Mouse (Mus musculus) spleen, postnatal 0 days (tissue): ENCODE results near the gene Mogs. TPM values are rescaled to one million over a fixed set of nuclear protein-coding genes. Genes with fewer than 3 reads are reported as not detected.

Source experiments
- microRNA counts: library from miRNA; unstranded; fragments of <30 nt; microRNA quantifications from one replicate; lab custom pipeline; 2015
- polyA plus RNA-seq: library from polyadenylated mRNA; unstranded; fragments of >200 nt; fragmentation: Nextera tagmentation; extraction: Ambion mirVana; gene quantifications from 2 replicates; pipeline ENCODE4 v1.2.1, GENCODE M21; 2015

Gene Mogs
- 32.6 and 33.7 TPM in 2 replicates for polyA plus RNA-seq

DNA sequence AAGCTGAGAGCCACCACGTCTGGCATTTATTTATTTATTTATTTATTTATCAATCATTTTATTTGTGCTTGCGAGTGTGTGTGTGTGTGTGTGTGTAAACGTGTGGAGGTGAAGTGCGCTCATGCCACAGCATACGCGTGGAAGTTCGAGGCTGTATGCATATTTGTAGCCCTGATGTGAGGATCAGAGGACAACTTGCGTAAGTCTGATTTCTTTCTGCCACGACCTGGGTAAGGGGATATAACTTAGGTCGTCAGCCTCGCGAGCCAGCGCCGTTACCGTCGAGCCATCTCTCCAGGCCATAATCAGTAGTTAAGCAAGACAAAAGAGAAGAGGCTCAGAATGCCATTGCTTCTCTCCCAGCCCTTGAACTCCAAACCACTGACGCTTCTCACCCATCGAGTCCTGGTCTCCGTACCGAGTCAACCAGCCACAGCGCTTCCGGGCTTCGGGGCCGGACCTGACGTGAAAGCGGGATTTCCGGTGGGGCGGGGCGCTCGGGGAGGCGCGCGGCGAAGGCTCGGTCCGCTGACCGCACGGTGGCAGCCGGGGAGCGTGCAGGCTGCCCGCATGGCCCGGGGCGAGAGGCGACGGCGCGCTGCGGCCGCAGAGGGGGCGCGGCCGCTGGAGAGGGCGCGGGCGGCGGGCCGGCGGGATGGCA is at the start of gene Mogs:
Gene Mogs, plus strand, starts transcription at position 486 of the 661 bp plus-strand sequence.

DNA sequence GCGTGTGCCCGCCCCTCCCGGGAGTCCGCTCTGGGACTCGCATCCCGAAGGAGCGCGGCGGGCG is 45.2 kb upstream of the Mogs start, which contains the start of gene Tlx2:
Gene Tlx2, minus strand, starts transcription at position 47 of the 64 bp plus-strand sequence.

DNA sequence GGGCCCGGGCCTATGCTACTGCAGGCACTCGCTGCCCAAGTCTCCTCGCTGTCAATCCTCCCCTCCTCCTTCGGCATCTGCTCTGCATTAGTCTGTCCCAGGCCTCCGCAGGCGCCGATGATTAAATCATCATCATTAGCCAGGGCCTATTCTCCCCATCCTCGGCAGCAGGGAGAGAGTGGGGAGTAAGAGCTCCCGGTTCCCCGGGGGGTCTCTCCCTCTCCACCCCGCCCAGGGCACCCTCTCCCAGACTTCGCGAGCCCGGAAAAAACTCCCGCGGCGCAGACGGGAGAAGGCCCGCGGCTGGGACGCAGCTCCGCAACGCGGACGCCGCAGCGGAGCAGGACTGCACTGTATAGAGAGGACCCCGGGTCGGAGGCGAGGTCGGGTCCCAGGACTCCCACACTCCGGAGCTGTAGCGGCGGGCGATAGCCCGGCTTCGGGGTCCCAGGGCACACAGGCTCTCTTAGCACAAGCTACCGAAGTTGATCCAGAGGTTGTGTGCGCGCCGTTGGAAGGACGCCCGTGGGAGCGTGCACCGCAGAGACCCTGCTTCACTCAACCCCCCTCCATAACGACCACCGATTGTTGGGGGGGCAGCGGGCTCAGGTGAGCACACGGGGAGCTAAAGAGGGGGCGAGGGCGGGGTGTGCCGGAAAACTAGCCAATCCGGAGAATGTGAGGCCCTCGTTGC is 37.5 kb upstream of the Mogs start, which contains the start of gene Pcgf1:
Gene Pcgf1, plus strand, starts transcription at position 240 of the 694 bp plus-strand sequence.

GRCm38 (mm10) chr6:83086121-83087035 is 28.9 kb upstream of the Mogs start, which contains the start of gene Lbx2:
TSS of gene Lbx2 (plus strand) at chr6:83086367.

DNA sequence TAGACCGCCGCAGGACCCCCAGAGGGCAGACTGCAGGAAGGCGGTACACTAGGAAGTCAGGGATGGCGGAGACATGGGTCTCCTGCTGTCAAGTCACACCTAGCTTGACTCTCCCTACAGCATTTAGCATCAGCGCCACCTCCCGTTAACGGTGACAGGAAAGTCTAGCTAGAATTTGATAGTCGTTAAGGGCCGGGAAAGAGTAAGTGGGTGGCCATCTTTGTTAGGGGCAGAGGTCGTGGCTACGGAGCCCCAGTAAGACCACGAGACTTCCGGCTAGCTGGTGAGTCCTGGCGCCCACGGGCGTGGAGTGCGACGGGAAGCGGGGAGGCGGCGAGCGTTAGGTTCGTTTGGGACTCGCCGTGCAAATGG is 14.0 kb upstream of the Mogs start, which contains the start of the genes Ccdc142 and Gm42688:
Gene Ccdc142, plus strand, starts transcription at position 286 of the 372 bp plus-strand sequence.
Gene Gm42688, plus strand, starts transcription at position 302 of the 372 bp plus-strand sequence.

GRCm38 (mm10) chr6:83108762-83109668 is 6.3 kb upstream of the Mogs start, which contains the start of gene Mrpl53:
TSS of gene Mrpl53 (plus strand) at chr6:83109040.

GRCm38 (mm10) chr6:83120930-83121862 is 5.9 kb downstream of the Mogs start, which contains the start of gene Wbp1:
TSS of gene Wbp1 (minus strand) at chr6:83121559.

DNA sequence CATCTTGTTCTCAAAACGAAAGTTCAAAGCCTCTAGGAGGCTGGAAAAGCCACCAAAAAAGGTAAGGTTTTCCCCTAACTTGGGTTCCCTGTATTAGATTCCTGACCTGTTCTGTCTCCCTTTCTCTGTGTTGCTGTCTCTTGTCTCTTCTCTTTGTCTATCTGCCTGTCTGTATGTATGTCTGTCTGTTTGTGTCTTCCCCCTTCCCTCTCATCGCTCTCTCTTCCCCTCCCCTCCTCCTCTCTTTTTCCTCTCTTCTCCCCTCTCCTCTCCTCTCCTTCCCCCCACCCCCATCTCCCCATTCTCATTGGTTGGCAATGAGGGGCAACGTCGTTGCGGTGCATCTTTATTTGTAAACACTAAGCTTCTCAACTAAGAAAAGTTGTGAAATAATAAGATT is 10.0 kb downstream of the Mogs start, which contains the start of gene Ino80b:
Gene Ino80b, minus strand, starts transcription at position 101 of the 400 bp plus-strand sequence.

DNA sequence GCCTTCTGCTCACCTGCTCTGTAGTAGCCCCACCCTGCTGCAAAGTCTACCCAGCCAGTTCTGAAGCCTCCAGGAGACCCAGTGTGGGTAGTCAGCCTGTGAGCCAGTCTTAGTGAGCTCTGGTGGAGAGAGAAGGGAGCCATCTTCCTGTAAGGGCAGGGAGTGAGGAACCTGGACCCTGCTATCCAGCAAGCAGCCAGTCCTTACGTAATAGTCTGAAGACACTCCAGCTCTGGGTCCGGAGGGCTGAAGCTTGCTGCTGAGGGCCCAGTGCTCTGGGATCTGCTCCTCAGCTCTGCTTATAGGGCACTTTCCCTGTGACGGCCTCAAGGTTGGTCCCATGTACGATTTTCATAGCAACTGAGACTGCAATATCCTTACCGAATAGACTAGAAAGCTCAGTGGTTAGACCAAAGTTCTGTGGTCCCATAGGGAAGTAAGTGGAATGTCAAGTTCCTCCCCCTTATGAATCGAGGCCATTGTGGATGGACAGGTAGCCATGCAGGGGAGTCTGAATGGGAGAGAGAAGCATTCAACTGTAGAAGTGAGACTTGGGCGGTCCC is 19.7 kb downstream of the Mogs start, which contains the start of gene Rtkn:
Gene Rtkn, plus strand, starts transcription at position 513 of the 563 bp plus-strand sequence.

DNA sequence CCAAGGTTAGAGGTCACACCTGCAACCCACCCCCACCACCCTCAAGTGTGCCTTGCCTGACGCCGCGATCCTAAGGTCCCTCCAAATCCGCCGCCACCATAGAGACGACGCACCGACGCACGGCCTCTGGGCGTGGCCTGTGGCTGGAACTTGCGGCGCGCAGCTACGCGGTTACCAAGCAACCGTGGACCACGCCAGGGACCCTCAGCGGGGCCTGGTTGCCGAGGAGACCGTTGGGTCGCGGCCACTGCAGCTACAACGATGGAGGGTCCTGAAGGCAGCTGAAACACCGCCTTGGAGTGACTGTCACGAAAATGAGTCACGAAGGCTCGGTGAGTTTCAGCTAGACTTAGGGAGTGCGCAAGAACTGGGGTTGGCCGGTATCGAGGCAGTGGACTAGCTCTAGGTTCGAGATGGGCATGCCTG is 41.0 kb downstream of the Mogs start, which contains the start of the genes Wdr54 and 1700003E16Rik:
Gene Wdr54, minus strand, starts transcription at position 139 of the 426 bp plus-strand sequence.
Gene 1700003E16Rik, plus strand, starts transcription at position 146 of the 426 bp plus-strand sequence.

GRCm38 (mm10) chr6:83165607-83166242 is 50.4 kb downstream of the Mogs start, which contains the start of gene Dctn1:
TSS of gene Dctn1 (plus strand) at chr6:83165920.

MicroRNAs within 50 kb of the gene (microRNA counts, 519-probe panel; counts per million panel counts)
- 88.3 counts per million for microRNA mmu-miR-3470a+mmu-miR-3470b (lab: Ali Mortazavi, UCI)

Other genes starting within 250 kb of the Mogs start
- gene Sema4f, start 175.7 kb upstream of the Mogs start, polyA plus RNA-seq: 0.36 and 0.43 TPM in 2 replicates
- gene M1ap, start 168.6 kb upstream of the Mogs start, polyA plus RNA-seq: 15.5 and 16.1 TPM in 2 replicates
- gene Dok1, start 82.0 kb upstream of the Mogs start, polyA plus RNA-seq: 26.3 and 28.2 TPM in 2 replicates
- gene Loxl3, start 81.3 kb upstream of the Mogs start, polyA plus RNA-seq: 1.8 and 3.1 TPM in 2 replicates
- gene Aup1, start 61.0 kb upstream of the Mogs start, polyA plus RNA-seq: 193 and 196 TPM in 2 replicates
- gene Htra2, start 60.2 kb upstream of the Mogs start, polyA plus RNA-seq: 114 and 124 TPM in 2 replicates
- 0.59 and 0.73 TPM in 2 replicates for gene Dqx1, start 57.7 kb upstream of the Mogs start, polyA plus RNA-seq
- not detected in 2 replicates for gene Tlx2, start 45.2 kb upstream of the Mogs start, polyA plus RNA-seq
- 23.5 and 25.1 TPM in 2 replicates for gene Pcgf1, start 37.6 kb upstream of the Mogs start, polyA plus RNA-seq
- gene Lbx2, start 29.1 kb upstream of the Mogs start, polyA plus RNA-seq: 0.51 and 1.0 TPM in 2 replicates
- gene Ccdc142, start 13.9 kb upstream of the Mogs start, polyA plus RNA-seq: 1.6 and 2.2 TPM in 2 replicates
- 1.4 and 2.5 TPM in 2 replicates for gene Gm42688, start 13.9 kb upstream of the Mogs start, polyA plus RNA-seq
- gene Mrpl53, start 6.5 kb upstream of the Mogs start, polyA plus RNA-seq: 78.0 and 87.2 TPM in 2 replicates
- gene Wbp1, start 6.1 kb downstream of the Mogs start, polyA plus RNA-seq: 36.8 and 44.2 TPM in 2 replicates
- 8.7 and 10.1 TPM in 2 replicates for gene Ino80b, start 9.9 kb downstream of the Mogs start, polyA plus RNA-seq
- 3.6 and 3.9 TPM in 2 replicates for gene Rtkn, start 20.0 kb downstream of the Mogs start, polyA plus RNA-seq
- 0.40 and 0.43 TPM in 2 replicates for gene Wdr54, start 40.9 kb downstream of the Mogs start, polyA plus RNA-seq
- 0.10 and 0.11 TPM in 2 replicates for gene 1700003E16Rik, start 40.9 kb downstream of the Mogs start, polyA plus RNA-seq
- 25.0 and 30.5 TPM in 2 replicates for gene Dctn1, start 50.4 kb downstream of the Mogs start, polyA plus RNA-seq
- gene Slc4a5, start 104.3 kb downstream of the Mogs start, polyA plus RNA-seq: 0.07 and 0.11 TPM in 2 replicates
- 31.5 and 41.3 TPM in 2 replicates for gene Mthfd2, start 210.4 kb downstream of the Mogs start, polyA plus RNA-seq
- 38.3 and 41.6 TPM in 2 replicates for gene Mob1a, start 210.5 kb downstream of the Mogs start, polyA plus RNA-seq
- 298 and 364 TPM in 2 replicates for gene Bola3, start 233.7 kb downstream of the Mogs start, polyA plus RNA-seq